Mouse (Mus musculus) forebrain, embryonic 11.5 days (tissue): ENCODE measurements at regions not wholly inside any gene's neighbourhood (a gene's known extent, or its start where the extent isn't known, plus 50 kb on each side); places are given as distances from the start of the nearest gene placed in this dataset.

Source experiments
- ATAC-seq: fragments of 200-750 bp; cut with Nextera tagmentation; replicated peaks from 2 replicates; pipeline ENCODE4 v1.8.0; 2017; ENCODE audit warnings: moderate TSS enrichment; ENCODE audit not compliant: low FRiP score
- DNase-seq: peaks from one replicate; pipeline ENCODE4 v3.0.0-alpha.2; 2017; ENCODE audit warnings: low spot score
- H3K27ac ChIP-seq: fragments of 300-500 bp; sonication (generic); 2 replicates; pipeline ENCODE4 v1.5.1; 2014; ENCODE audit warnings: low read depth, low read length
- H3K27me3 ChIP-seq: fragments of 300-500 bp; sonication (generic); 2 replicates; pipeline ENCODE4 v1.6.1; 2014; ENCODE audit warnings: mild to moderate bottlenecking, low read length, mixed read lengths; ENCODE audit not compliant: control insufficient read depth, insufficient read depth
- H3K36me3 ChIP-seq: fragments of 300-500 bp; sonication (generic); 2 replicates; pipeline ENCODE4 v1.6.1; 2014; ENCODE audit warnings: mild to moderate bottlenecking, low read length, moderate library complexity, mixed read lengths; ENCODE audit not compliant: control insufficient read depth, insufficient read depth
- H3K4me1 ChIP-seq: fragments of 300-500 bp; sonication (generic); replicated peaks from 2 replicates; pipeline ENCODE4 v1.6.1; 2014; ENCODE audit warnings: low read length, mixed read lengths; ENCODE audit not compliant: control insufficient read depth, insufficient read depth
- H3K4me2 ChIP-seq: fragments of 300-500 bp; sonication (generic); 2 replicates; pipeline ENCODE4 v1.6.1; 2014; ENCODE audit warnings: low read depth, mild to moderate bottlenecking, low read length, moderate library complexity, mixed read lengths; ENCODE audit not compliant: severe bottlenecking
- H3K4me3 ChIP-seq: fragments of 300-500 bp; sonication (generic); 2 replicates; pipeline ENCODE4 v1.5.1; 2014; ENCODE audit warnings: low read depth, low read length
- H3K9ac ChIP-seq: fragments of 300-500 bp; sonication (generic); 2 replicates; pipeline ENCODE4 v1.6.1; 2014; ENCODE audit warnings: low read length
- H3K9me3 ChIP-seq: fragments of 300-500 bp; sonication (generic); 2 replicates; pipeline ENCODE4 v1.6.1; 2016; ENCODE audit warnings: low read length, mixed read lengths; ENCODE audit not compliant: control insufficient read depth
- WGBS: fragments of 180-500 bp; shearing (Covaris S2); extraction: QIAGEN DNeasy Blood & Tissue Kit; methylation state at CpG from one replicate; pipeline ENCODE4 v1.1.7; 2014; 5-methylcytosine and 5-hydroxymethylcytosine counted together

DNA sequence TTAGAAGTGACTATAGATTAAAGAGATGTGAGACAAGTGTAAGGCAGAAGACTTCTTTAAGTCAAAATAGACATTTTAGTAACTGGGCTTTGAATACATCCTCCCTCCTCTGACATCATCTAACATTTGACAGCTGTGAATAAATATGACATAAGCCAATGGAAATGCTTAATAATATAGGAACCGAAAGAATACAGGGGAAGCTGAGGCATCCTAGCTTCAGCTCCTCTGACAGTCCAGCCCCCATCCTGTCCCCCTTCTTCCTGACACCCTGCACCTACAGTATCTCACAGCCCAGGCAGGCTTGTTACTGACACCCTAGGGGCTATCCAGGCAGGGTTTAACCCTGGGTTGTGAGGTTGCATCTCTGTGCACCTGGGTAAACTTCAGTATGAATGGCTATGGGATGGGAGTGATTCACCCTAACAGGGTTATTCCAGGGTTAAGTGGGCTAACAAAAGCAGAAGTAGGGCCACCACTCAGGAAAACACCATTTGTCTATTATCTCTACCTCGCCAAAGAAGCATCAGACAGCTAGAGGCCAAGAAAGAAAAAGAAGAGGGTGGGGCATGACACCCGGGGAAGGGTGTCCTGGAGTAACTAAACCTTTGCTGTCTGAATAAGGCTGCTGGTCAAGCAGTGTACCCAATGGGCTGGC lies 158.6 kb upstream of the Dyrk2 start:
- Histone ChIP-seq H3K9ac (no peak overlapping the region), H3K4me2 (no peak overlapping the region), H3K4me3 (no peak overlapping the region), H3K27ac (no peak overlapping the region), H3K36me3 (no peaks in the 10 kb centered on the region), H3K9me3 (no peaks in the 10 kb centered on the region), H3K4me1 (no peaks in the 10 kb centered on the region), H3K27me3 (no peaks in the 10 kb centered on the region)
- 75% methylated on average over 3 of the region's 3 CpGs for WGBS
- no peak for ATAC-seq
- DNase-seq, result no peak

DNA sequence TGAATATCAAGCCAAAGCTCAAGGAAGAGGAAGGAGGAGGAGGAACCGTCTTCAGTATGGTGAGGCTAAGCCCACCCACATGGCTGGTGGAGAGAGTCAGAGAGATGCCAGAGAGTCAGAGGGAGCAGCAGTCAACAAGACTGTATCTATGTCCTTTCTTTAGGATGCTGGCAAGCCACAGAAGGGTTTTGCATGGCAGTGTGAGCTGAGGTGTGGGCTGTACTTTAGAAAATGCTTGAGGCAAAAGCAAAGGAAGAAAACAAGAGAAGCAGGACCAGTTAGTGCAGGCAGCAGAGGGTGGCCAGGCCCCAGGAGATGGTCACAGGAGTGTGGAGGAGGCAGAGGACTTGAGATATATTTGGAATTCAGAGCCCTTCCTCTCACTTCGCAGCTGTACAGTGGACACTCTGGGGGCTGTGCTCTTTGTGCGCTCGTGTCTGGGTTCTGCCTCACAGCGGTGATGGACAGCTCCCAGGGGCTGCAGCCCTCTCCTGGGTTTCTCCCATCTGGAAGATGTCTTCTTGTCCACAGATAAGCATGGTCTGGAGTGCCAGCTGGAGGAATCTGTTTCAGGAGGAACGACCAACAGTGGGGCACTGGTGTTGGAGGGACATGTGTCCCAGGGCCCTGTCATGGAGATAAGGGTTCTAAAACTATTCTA lies 157.4 kb upstream of the Dyrk2 start:
- Histone ChIP-seq H3K27me3 (no peaks in the 10 kb centered on the region), H3K27ac (no peak overlapping the region), H3K4me1 (no peaks in the 10 kb centered on the region), H3K36me3 (no peaks in the 10 kb centered on the region), H3K9me3 (no peaks in the 10 kb centered on the region), H3K9ac (no peak overlapping the region), H3K4me2 (no peak overlapping the region), H3K4me3 (no peak overlapping the region)
- no peak for DNase-seq
- no peak for ATAC-seq
- WGBS, result 77% methylated on average over 6 of the region's 6 CpGs

DNA sequence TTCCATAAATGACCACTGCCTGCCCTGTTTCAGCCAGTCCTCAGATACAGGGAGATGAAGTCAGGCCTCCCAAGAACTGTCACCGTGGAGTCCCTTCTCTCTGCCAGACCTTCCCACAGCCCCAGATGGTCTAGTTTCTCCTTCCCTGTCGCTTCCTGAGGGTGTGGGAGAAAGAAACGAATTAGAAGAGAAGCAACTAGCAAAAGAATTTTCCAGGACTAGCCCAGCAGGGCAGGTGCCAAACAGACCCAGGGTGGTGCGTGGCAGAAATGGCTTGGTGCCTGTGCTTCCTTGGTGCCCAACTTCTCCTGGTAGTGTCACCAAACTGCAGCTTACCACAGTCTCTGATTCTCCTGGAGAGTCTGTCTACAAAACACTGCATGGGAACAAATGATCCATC lies 156.3 kb upstream of the Dyrk2 start:
- H3K9me3 ChIP-seq, result no peaks in the 10 kb centered on the region
- no peak overlapping the region for H3K4me3 ChIP-seq
- 87% methylated on average over 4 of the region's 4 CpGs for WGBS
- H3K4me1 ChIP-seq, result no peaks in the 10 kb centered on the region
- H3K36me3 ChIP-seq, result no peaks in the 10 kb centered on the region
- H3K27me3 ChIP-seq, result no peaks in the 10 kb centered on the region
- DNase-seq, result no peak
- no peak overlapping the region for H3K9ac ChIP-seq
- ATAC-seq, result no peak
- no peak overlapping the region for H3K4me2 ChIP-seq
- H3K27ac ChIP-seq, result no peak overlapping the region

DNA sequence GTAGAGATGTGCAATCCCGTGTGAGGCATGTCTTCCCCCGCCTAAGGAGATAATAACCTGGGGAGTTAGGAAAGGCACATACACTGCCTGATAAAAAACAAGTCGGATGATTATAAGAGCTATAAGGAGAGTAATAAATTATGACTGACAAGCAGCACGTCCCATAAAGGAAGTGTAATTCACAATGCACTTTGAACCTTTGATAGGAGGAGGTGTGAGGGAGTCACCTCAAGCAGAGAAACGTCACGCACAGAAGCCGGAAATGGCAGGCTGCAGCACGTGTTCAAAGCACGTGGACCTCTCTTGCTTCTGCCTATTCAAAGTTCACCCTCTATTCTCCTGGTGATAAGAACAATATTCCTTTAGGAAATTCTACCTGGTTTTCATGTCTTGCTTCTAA lies 154.4 kb upstream of the Dyrk2 start:
- Histone ChIP-seq H3K9me3 (no peaks in the 10 kb centered on the region), H3K4me2 (no peak overlapping the region), H3K27ac (no peak overlapping the region), H3K9ac (no peak overlapping the region), H3K4me3 (no peak overlapping the region), H3K36me3 (no peaks in the 10 kb centered on the region), H3K4me1 (no peaks in the 10 kb centered on the region), H3K27me3 (no peaks in the 10 kb centered on the region)
- ATAC-seq (no peak), DNase-seq (no peak)
- 87% methylated on average over 9 of the region's 9 CpGs for WGBS

DNA sequence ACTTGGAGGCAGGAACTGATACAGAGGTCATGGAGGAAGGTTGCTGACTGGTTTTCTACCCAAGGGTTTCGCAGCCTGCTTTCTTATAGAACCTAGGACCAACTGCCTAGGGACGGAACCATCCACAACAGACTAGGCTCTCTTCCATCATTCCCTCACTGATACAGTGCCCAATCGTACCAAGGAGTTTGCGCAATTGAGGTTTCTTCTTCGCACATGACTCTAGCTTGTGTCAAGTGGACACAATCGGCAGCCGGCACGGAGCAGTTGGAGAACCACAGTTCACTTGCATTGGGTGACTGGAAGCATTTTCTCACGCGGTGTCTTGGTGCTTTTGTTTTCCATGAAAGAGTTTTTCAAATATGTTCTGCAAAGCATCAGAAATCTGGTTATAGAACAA lies 149.1 kb upstream of the Dyrk2 start:
- ATAC-seq, result no peak
- WGBS, result 96% methylated on average over 10 of the region's 10 CpGs
- H3K27me3 ChIP-seq, result no peaks in the 10 kb centered on the region
- H3K27ac ChIP-seq, result no peak overlapping the region
- H3K4me2 ChIP-seq, result no peak overlapping the region
- H3K4me3 ChIP-seq, result no peak overlapping the region
- H3K9me3 ChIP-seq, result no peaks in the 10 kb centered on the region
- no peaks in the 10 kb centered on the region for H3K4me1 ChIP-seq
- H3K9ac ChIP-seq, result no peak overlapping the region
- no peak for DNase-seq
- H3K36me3 ChIP-seq, result no peaks in the 10 kb centered on the region

DNA sequence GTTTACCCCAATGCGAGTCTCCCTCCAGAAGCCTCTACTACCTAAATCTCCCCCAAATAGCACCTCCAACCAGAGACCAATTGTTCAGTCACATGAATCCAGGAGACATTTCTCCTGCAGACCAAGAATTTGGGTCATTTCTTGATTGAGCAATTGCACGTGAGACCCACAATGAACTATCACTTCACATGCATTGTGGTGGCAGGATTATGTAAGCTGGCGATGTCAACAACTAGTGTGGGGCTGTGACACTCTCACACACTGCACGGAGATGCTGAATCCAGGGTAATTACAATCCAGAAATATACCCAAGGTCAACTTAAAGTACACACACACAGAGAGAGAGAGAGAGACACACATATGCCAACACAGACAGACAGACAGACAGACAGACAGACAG lies 148.5 kb upstream of the Dyrk2 start:
- 90% methylated on average over 4 of the region's 4 CpGs for WGBS
- H3K36me3 ChIP-seq, result no peaks in the 10 kb centered on the region
- H3K9ac ChIP-seq, result no peak overlapping the region
- no peaks in the 10 kb centered on the region for H3K27me3 ChIP-seq
- H3K4me2 ChIP-seq, result no peak overlapping the region
- DNase-seq, result no peak
- no peak overlapping the region for H3K4me3 ChIP-seq
- no peaks in the 10 kb centered on the region for H3K4me1 ChIP-seq
- no peak for ATAC-seq
- H3K27ac ChIP-seq, result no peak overlapping the region
- no peaks in the 10 kb centered on the region for H3K9me3 ChIP-seq

DNA sequence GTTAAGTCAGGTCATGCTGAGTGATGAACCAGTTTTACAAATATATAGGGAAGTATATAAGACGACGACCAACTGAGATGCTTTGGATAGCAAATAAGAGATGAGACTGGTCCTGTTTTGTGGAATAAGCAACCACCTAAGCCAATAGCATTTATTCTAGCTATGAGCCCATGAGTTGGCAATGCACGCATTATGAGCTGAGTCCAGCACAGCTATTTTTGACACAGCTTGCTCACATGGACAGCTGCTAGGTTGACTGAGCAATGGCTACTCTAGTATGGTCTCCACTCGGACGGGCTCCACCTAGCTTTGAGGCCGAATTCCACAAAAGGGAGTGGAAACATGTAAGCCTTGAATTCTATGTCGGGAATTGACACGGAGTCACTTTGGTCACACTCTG lies 146.1 kb upstream of the Dyrk2 start:
- ATAC-seq (no peak), DNase-seq (no peak)
- Histone ChIP-seq H3K27ac (no peak overlapping the region), H3K36me3 (no peaks in the 10 kb centered on the region), H3K4me2 (no peak overlapping the region), H3K27me3 (no peaks in the 10 kb centered on the region), H3K4me3 (no peak overlapping the region), H3K4me1 (no peaks in the 10 kb centered on the region), H3K9me3 (no peaks in the 10 kb centered on the region), H3K9ac (no peak overlapping the region)
- WGBS, result 92% methylated on average over 8 of the region's 8 CpGs

DNA sequence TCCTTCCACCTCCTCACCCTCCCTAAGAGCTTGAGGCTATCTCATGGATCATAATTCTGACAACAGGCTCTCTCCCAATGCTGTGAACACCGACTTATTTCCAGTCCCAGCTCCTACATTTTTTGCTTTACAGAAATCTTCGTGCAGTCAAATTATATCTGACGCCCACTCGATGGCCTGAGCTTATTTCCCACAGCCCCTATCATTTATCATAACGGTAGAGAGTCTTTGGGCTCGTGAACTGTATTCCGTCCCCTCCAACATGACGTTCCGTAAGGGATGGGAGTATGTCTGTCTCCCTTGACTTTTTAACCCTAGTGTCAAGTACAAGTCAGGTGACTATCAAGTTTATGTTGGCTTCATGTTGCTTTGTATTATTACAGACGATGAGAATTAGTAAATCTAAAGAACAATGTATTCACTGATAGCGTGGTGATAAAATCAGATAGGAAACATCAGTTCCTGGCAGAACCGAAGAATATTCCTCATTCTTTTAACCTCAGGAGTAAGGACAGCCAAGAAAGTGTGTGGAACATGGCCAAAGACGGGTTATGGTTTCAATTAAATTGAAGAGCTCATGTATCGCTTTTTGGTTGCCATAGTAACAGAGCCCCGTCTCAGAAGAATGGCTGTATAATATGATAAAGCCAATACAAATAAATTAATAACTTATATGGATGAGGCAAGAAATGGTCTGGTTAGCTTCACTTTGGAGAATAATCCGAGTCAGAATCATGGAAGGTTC lies 145.5 kb upstream of the Dyrk2 start:
- no peaks in the 10 kb centered on the region for H3K9me3 ChIP-seq
- H3K4me3 ChIP-seq, result no peak overlapping the region
- no peak overlapping the region for H3K9ac ChIP-seq
- H3K27ac ChIP-seq, result no peak overlapping the region
- DNase-seq (no peak), ATAC-seq (no peak)
- no peaks in the 10 kb centered on the region for H3K27me3 ChIP-seq
- H3K36me3 ChIP-seq, result no peaks in the 10 kb centered on the region
- 89% methylated on average over 16 of the region's 16 CpGs for WGBS
- H3K4me2 ChIP-seq, result no peak overlapping the region
- H3K4me1 ChIP-seq, result no peaks in the 10 kb centered on the region
